Mouse (Mus musculus) left cerebral cortex, postnatal 25 days (tissue): ENCODE results near the gene Lhpp. TPM values are rescaled to one million over a fixed set of nuclear protein-coding genes. Genes with fewer than 3 reads are reported as not detected.

Experiments
- DNase-seq, 2 experiments: peaks; one replicate each; pipeline ENCODE4 v3.0.0; 2022; ENCODE audit warnings: low spot score in 2 of 2, mixed read lengths in 1 of 2
- intact Hi-C: fragments of 180-260 bp; cut with DNase I; formaldehyde crosslinking; loops from one replicate; pipeline ENCODE4 v1.15.1; 2025
- total RNA-seq, 2 experiments: library from RNA; stranded (reverse); gene quantifications; 2 replicates each; pipeline ENCODE4 v1.2.3; 2021

The Lhpp gene
- total RNA-seq, 2 experiments from 2014 or later, result 15.3 to 19.2 TPM

DNA sequence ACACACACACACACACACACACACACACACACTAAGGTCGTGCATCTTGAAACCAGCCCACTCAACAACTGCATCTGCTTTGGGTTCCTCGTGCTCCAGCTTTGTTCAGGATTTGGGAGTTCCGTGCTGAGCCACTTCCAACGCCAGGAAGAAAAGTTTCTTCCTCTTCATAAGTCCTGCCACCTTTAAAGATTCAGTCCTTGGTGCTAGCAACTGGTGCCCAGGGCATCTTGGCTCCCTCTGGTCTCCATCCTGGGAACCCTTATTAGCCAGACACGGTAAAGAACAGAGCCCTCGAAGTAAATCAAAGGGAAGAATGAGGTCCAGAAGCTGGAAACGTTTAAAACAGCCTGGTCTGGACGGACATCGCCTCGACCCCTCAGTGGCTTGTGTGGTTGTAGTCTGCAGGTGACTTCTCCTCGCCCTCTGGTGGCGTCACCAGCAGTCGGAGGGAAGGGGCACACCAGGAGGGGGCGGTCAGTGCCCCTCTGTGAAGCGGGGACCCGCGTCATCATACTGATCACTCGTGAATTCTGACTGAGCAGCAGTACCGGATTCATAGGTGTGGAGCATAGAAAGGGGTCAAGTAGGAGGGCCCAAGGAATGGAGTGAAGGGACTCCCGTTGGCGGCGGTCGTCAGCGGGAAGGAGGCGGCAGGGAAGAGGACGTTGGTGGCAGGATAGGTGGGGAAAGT is 13.7 kb upstream of the Lhpp start:
- DNase-seq, result no peak
- intact Hi-C loops, result no loop called here

DNA sequence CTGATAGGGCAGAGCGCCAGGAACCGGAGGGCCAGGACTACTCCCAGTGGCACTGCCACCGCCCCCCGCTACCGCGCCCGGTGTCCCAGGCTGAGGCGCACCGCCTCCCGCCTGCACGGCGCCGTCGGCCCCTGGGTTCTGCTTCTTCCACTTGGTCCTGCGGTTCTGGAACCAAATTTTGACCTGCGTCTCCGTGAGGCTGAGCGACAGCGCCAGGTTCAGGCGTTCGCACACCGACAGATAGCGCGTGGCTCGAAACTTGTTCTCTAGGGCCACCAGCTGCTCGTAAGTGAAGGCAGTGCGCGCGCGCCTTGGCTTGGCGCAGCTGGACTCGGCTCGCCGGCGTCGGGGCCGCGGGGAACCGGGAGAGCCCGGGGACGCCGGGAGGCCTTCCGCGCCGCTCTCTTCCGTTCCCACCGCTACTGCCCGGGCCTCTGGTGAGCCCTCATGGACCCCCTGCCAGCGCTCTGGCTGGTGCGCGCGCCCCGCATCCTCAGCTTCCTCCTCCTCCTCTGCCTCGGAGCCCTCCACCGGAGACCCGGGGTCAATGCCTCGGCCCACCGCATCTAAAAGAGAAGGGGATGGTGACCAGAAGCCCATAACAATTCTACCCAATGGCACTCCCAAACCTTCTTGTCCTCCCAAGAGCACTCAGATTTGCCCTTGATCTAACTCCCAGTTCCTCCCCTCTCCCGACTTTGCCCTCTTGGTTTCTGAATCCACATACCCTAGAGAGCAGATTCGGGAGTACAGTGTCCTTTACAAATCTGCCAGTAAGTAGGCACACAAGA is 13.0 kb upstream of the Lhpp start:
- DNase-seq, result peak in 1 of 2 experiments; percentile 23
- intact Hi-C loops, result no loop called here

DNA sequence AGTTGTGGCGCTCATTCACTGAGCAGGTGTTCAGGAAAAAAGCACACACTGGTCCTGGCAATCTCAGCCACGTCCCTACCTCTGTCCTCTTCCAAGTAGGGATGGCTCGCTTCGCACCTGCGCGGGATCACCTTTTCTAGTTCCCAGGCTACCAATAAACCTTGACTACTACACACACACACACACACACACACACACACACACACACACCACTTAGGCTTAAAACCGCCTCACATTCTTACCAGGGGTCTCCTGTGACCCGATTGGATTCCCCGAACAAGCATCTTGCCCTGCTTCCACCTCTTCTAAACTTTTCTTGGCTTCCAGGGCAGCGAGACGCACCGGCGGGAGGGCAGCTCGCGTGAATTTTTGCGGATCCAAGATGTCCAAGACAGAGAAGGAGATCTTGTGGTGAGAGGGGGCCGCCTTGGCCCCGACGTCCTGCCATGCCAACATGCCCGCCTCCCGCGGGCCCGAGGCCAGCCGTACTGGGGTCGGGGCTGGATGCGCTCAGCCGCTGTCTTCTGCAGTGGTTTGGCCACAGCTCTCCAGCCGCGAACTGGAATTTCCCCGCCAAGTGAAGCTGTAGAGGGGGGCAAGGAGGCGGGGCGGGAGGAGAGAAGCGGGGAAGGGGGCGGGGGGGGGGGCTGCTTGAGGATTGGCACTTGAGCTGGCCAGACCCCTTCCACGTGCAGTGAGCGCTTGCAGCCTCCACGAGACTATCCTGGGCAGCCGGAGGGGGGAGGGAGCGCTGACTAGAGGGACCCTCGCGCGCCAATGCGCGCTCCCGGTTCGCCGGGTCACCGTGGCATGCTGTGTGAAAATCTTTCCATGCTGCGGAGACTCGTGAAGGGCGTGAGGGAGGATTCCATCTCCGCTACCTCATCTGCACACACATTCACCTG is 11.1 kb upstream of the Lhpp start, which contains the start of gene Nkx1-2:
Nkx1-2 (minus strand) TSS at position 567 of the 905 bp plus-strand sequence.
- intact Hi-C loops, result no loop called here

DNA sequence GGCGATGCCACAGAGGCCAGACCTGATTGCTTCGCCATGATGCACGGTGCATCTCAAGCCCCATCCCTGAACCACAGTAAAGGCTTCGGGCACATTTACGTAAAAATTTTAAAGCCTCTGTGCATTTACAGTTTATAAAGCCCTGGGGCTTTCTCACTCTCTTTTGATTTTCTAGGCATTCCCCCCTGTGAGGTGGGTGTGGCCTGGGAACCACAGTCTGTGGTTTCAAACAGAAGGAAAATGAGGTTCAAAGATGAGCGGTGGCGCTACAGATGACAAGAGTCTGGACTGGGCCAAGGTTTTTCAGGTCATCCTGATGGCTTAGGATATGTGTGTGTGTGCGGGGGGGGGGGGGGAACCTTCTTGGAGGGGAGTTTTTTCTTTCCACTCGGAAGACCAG is 10.4 kb upstream of the Lhpp start:
- intact Hi-C loops, result no loop called here

More for the DNA sequence above, 11.1 kb upstream of the Lhpp start, which contains the start of gene Nkx1-2:
- no peak for DNase-seq

DNA sequence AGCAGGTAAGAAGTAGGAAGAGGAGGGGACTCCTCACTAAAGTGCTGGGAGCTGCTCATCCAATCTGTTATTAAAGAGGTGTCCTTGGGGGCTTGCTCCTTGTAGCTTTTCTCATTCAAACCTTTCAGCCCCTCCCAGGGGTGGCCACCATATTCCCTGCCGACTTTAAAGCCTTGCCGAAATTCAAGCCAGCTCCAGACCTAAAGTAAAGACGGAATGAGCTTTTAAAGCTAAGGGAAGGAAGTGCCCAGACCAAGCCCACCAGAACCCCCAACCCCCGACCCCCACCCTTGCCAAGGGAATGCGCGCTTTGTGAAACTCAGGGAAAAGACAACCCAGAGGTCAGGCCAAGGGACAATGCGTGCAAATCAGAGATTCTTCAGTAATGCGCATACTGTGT is 9.5 kb upstream of the Lhpp start:
- DNase-seq, result no peak
- intact Hi-C loops, result no loop called here

More for the DNA sequence above, 10.4 kb upstream of the Lhpp start:
- no peak for DNase-seq

DNA sequence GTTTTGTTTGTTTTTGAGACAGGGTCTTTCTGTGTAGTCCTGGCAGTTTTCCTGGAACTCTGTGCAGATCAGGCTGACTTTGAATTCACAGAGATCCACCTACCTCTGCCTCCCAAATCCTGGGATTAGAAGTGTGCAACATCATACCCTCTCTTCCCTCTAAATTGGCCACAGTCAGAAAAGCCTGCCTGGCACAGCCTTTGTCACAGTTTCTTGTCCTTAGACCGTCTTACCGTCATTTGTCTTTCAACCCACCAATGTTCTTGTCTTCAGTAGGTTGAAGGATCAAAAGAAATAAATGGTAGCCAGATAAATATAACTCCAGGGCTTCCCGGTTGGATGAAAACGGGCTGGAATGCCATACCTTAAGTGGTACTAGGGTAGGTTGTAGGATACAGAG is 5.7 kb upstream of the Lhpp start:
- intact Hi-C loops, result no loop called here

DNA sequence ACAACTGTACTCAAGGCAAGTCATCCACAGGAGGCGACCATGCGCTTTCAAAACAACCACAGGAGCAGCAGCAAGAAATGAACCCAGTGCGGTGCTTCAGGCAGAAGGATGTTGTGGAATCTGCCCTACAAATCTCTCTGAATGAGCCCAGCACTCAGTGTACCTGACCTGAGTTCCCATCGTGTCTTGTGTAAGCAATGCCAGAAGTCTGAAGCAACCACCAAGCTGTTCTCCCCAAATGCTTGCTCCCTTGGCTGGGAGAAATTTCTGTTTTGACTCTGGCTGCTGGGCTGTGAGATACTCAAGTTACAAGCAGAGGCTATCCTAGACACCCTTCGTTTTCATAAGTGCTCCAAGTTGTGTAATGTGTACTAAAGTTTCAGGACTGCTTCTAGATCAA is 4.7 kb upstream of the Lhpp start:
- DNase-seq, result no peak
- intact Hi-C loops, result no loop called here

More for the DNA sequence above, 5.7 kb upstream of the Lhpp start:
- DNase-seq, result no peak

DNA sequence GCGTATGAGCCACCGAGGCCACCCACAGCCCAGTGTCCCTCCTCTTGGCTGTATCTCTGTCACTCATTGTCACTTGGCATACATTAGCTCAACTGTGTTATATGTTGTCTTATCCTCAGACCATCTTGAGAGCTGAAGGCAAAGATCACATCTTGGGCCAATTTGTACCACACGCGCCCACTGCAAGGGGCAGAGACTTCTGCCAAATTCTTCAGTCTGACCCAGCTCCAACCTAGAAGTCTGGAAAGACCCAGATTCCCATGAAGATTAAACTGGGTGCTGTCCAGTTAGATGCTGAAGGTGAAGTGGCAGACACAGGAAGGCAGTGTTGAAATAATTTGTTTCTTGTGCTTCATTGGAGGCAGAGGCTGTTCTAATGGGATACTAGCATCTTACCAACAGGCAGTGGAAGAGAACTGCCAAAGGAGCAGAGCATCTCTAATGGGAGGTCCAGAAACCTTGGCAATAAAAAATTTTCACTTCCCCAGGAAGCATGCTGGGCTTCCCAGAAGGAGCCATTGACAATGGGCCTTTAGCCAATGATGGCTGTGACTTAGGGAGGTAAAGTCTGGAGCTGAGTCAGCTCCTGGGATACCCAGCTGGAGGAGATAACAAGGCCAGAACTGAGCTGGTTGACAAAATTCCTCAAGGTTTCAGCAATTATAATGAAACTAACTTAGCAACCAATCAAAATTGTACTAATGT is 2.0 kb upstream of the Lhpp start:
- no peak for DNase-seq
- intact Hi-C loops, result no loop called here

DNA sequence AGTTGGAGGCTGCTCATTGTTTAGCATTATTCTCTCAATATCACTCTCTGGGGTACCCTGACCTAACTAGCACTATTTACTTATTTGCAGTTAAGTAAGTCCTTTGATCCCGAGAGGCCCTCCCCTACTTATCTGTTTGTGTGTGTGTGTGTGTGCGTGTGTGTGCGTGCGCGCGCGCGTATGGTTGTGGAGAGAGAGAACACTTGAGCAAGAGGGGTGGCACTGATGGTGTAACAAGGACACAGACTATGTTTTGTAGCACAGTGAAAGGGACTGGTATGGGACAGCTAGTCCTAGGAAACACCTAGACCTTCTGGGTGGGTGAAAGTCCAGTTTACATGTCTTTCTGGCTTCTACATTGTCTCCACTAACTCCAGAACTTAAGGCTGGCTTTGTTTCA is 1.1 kb downstream of the Lhpp start:
- intact Hi-C loops, result no loop called here
- no peak for DNase-seq

DNA sequence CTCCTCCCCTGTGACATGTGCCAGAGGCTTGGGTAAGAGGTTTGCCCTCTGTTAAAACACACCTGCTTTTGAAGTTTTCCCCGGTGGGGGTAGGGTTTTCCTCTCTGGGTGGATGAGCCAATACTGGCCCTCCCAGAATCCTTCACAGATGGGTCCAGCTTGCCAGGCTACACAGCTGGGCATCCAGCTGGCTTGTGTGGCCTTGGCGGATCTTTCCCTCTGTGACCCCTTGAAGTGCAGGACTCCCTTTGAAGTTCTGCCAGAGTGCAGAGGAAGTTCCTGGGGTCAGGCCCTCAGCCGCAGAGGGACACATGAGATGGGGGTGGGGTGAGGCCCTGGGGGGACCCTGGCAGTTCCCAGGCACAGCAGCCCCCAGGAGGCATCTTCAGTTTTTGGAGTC is 4.9 kb downstream of the Lhpp start:
- no peak for DNase-seq
- intact Hi-C loops, result no loop called here

DNA sequence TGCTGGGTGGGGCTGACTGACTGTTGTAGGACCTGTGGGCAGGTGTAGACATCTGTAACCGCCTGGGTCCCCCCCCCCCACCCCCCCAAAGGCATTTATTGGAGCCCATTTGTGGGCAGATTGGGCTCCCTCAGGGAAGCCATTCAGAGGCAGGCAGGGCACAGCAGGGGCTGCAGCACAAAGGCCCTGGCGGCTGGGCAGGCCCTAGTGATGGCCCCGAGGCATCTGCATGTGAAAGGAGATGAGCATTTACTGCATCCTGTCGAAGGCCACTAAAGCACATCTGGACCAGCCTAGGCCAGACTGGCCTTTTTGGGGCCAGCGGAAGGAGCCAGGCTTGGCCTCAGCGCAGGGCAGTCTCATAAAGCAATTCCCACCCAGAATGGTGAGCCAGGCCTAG is 6.0 kb downstream of the Lhpp start:
- no peak for DNase-seq
- intact Hi-C loops, result no loop called here

DNA sequence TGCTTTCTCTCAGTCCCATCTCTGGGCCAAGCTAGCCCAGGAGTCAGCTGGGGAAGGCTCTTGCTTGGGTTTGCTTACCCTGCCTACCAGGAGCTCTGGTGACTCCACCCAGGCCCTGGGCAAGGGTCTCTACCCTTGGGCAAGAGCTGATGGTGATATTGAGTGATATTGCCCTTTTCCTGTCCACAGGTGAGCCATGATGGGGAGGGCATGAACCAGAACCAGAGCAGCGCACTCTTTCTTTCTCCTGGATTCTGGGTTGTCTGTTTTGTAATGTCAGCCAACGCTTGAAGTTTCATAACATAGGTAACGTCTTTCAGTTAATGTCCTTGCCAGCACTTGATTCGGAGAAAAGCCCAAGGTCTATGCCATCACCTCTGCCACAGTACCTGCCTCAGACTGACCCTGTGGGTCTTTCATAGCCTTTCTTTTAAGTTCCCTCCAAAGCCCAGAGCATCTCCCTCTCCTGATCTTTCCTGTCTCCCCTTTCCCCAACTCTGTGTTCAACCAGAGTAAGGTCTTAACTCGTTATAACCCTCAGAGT is 6.7 kb downstream of the Lhpp start:
- intact Hi-C loops, result no loop called here
- DNase-seq, result no peak

DNA sequence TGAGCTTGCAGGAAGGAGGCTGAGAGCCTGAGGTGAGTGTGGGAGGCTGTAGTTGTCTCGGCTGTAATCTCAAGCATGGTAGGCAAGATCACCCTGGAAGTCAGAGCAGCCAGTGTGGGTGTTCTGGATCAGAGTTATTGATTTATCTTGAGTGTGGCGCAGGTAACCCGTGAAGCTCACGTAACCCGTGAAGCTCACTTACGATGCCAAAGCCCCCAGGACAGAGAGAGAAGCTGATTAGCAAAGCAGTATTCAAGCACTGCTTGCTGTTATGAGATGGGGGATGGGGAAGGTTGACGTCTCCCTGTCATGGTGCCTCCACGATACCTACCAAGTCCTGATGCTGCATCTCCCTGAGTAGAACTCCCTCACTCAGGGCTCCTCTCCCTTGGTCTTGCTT is 9.1 kb downstream of the Lhpp start:
- DNase-seq, result no peak
- intact Hi-C loops, result no loop called here

DNA sequence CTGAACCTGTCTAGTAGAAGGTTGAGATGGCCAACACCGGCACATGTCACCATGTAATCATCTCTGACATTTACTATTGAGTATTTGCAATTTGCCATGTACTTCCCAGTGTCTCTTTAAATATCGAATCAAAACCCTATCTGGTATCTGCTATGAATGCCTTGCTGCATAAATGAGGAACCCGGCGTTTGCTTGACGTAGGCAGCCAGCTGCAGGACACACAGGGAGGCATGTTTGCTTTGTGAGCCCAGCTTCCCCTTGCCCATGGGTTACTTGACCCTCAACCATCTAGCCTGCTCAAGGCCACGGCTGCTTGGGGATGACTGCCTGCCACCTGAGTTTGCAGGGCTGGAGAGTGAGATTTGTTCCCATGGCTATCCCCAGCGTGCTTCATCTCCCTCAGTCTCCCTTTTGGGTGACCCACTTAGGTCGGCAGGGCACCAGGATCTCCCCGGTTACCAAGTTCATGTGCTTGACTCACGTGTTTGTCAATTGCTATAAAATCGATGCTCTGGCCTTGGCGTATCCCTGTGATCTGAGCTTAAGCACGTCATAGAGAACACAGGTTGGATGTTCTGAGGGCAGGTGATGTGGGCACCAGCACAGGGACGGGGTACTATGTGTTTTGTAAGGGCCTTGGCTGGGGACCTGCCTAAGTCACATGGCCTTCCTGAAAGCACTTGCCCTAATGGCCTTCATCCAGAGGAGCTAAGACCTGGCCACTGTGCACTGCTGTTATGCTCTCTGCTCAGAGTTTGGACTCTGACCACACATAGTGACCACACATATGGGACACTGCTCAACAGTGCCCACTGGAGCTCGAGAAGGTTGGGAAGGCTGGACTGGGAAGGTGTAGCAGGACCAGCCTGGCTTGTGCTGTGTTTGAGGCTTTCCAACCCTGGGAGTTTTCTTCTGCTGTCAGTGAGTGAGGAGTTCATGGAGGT is 9.8 kb downstream of the Lhpp start:
- intact Hi-C loops, result no loop called here
- DNase-seq, result no peak

DNA sequence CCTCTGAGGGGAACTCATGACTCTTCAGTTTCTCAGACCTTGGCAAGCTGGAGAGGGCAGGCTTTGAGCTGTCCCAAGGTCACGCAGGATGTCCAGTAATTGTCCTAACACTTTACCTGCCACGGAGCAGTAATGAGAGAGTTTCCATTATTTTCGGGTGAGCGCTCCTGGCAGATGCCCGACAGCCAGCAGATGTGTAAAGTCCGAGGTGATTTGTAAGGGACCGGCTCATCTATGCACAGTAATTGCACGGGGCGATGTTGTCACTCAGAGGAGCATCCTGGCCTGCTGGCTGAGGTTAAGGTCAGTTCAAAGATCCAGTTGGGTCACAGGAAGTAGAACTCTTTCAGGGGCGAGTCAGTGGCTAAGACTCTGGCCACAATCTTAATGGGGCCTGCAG is 13.7 kb downstream of the Lhpp start:
- intact Hi-C loops, result no loop called here
- DNase-seq, result no peak

DNA sequence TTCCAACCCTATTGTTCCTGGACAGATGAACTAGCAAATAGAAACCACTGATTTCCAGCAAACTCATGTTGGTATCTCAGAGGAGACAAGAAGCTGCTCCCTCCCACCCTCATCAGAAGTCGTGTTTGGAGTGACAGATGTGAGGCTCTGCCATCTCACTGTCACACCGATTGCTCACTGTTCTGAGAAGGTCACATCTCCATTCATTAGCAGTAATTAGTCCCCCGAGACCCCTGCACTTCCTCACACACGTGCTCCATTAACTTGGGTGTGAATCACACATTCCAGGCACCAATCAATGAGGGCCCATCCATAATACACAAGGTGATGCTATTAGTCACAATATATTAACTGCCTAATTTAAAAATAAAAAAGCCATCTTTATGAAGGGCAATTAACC is 15.7 kb downstream of the Lhpp start:
- intact Hi-C loops, result no loop called here
- DNase-seq, result no peak

DNA sequence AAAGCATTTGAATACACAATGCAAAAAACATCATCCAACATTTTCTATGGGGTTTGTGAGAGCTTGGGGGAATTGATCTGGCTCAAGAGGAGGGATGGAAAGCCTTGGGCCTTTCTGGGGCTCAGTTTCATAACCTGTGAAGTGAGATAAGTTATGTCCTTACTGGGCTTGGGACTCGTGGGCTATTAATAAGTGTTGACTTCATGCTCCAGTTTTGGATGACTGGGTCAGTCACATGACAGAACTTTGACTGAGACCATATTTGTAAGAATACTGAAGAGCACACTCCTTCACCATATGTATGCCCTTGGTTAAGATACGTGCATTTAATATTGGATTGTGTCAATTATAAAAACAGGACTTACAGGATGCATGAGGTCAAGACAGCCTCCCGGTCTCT is 17.0 kb downstream of the Lhpp start:
- no peak for DNase-seq
- intact Hi-C loops, result no loop called here

DNA sequence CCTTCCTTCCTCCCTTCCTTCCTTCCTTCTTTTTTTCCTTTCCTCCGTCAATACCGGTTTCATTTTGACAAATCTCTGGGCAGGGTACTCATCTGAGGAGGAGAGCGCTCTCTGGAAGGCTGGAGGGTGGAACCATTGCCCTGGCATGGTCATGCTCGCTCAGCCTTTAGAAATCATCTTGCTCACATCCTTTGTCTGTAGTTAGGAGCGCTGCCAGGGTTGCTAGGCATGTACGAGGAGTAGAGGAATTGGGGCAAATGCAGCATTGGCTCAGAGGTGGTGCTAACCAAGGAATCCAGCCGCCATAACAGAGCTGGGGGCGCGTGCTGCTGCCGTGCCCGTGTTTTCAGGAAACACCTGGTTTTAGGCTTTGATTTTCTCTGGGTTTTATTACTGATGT is 20.9 kb downstream of the Lhpp start:
- DNase-seq, result peak; percentile 36 to 63
- intact Hi-C loops, result no loop called here
